Mouse (Mus musculus) adrenal gland, adult 10 weeks (tissue): ENCODE measurements around the gene Reg3d. TPM values are rescaled to one million over a fixed set of nuclear protein-coding genes. Genes with fewer than 3 reads are reported as not detected.

Experiments used
- polyA plus RNA-seq: library from polyadenylated mRNA; stranded (reverse); fragments of 350-450 nt; fragmentation: Illumina TruSeq; extraction: RNeasy Lipid Tissue Mini Kit (QIAGEN cat#74804); gene quantifications from one replicate; pipeline ENCODE4 v1.2.3, GENCODE M21; 2014; ENCODE audit warnings: low read depth, low replicate concordance

Gene Reg3d
- not detected for polyA plus RNA-seq

DNA sequence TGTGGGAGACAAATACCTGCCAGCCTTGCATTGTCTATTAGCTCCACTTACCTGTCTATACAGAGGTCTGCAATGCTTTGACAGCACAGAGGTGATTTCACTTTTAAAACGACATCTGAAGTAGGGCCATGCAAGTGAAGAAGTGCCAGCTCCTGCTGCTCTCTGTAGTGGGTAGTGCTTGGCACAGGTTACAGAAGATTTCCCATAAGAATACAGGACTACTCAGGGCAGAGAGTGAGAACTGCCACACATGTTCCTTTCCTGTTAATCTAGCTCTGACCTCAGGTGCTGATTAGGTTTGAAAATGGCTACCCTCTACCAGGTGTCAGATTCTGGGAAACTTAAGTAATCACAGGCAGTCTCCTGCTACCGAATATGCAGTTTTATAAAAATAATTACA, at the start of gene Reg3d:
Reg3d (minus strand) TSS at position 101 of the 400 bp plus-strand sequence.

DNA sequence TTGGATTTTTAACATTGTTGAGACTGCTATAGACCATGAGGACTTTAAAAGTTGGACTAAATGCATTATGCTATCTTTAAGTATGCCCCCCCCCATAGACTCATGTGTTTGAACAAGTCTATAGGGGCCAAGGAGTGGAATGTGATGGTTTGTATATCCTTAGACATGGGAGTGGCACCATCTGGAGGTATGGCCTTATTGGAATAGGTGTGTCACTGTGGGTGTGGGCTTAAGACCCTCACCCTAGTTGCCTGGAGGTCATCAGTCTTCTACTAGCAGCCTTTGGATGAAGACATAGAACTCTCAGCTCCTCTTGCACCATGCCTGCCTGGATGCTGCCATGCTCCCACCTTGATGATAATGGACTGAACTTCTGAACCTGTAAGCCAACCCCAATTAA, 43.7 kb upstream of the Reg3d start, which contains the start of gene Reg1:
Reg1 (plus strand) TSS at position 301 of the 400 bp plus-strand sequence.

DNA sequence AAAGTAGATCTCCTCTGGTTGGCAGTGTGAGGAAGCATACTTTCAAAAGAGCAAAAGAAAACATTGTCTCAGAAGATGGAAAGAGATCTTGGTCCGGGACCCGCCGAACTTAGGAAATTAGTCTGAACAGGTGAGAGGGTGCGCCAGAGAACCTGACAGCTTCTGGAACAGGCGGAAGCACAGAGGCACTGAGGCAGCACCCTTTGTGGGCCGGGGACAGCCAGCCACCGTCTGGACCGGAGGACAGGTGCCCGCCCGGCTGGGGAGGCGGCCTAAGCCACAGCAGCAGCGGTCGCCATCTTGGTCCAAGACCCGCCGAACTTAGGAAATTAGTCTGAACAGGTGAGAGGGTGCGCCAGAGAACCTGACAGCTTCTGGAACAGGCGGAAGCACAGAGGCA, 16.7 kb upstream of the Reg3d start, which contains the start of gene Reg2:
Reg2 (plus strand) TSS at position 301 of the 400 bp plus-strand sequence.

DNA sequence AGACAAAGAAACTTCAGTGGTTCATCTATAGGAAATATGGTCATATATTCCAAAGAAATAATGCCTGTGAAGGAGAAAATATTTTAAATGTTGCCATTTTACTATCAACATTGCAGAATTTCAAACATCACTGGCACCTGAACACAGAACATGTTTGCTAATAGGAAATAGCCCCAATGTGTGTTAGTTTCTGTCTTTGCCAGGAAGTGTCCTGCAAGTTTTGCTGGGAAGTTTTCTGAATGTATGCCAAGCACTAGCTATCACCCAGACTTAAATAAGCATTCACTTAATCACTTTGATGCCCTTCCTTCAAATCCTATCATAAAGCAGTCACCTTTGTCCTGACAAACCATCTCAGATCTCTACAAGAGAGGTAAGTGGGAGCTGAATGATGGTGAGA, 1.7 kb upstream of the Reg3d start, which contains the start of gene Reg3a:
Reg3a (plus strand) TSS at position 301 of the 400 bp plus-strand sequence.

DNA sequence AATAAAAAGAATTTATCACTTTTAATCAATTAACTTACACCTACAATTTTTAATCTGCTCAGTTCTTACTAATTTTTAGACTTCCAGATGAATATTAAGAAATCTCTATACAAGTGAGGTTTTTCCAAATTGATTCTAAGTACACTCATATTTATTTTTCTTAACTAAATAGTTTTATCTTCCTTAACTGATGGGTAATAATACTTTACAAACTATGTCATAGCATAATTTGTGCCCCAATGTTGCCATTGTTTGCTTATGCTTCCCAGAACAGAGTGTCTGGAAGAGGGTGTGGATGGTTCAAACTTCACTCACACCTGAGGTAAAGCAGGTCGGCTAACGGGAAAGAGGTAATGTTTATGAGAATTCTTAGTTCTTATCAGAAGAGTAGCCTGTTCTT, 8.3 kb downstream of the Reg3d start, which contains the start of gene Reg3b:
Reg3b (plus strand) TSS at position 301 of the 400 bp plus-strand sequence.

Other genes with a start within 250 kb of the Reg3d start
- gene Reg3b, start 8.2 kb downstream of the Reg3d start, polyA plus RNA-seq, result not detected
- gene Reg3a, start 1.8 kb upstream of the Reg3d start, polyA plus RNA-seq, result not detected
- not detected for gene Reg2, start 16.8 kb upstream of the Reg3d start, polyA plus RNA-seq
- gene Reg1, start 43.8 kb upstream of the Reg3d start, polyA plus RNA-seq, result not detected
- not detected for gene Reg3g, start 90.0 kb upstream of the Reg3d start, polyA plus RNA-seq